15 mouse cellular contexts compared by ENCODE assay signal in genomic region chr3:88205563-88206491, GRCm38 (mm10). TPM values are rescaled to one million over a fixed set of nuclear protein-coding genes. Genes with fewer than 3 reads are reported as not detected.
DNase-seq lines count a peak whose midpoint lies in the region; ATAC-seq and TF ChIP-seq lines count a peak whose summit lies in the region.
"Had no signal": no experiment of that assay in that cellular context is flagged by ENCODE, and none has a peak within 500 bp of the region (broad histone marks: within the 10 kb centered on the region; RNA-seq: fewer than 3 reads in every experiment).

No protein-coding gene starts in this region.

- WGBS in forebrain, embryonic 13.5 days = 0% methylated on average over 8 of the region's 8 CpGs
- 1% methylated on average over 8 of the region's 8 CpGs for WGBS in midbrain, embryonic 12.5 days
- WGBS in intestine, postnatal 0 days = 6% methylated on average over 8 of the region's 8 CpGs

- peak overlapping the region; percentile 88 for H3K4me2 ChIP-seq in forebrain, embryonic 13.5 days
- H3K4me2 ChIP-seq in midbrain, embryonic 12.5 days (replicated peaks) = peak overlapping the region; percentile 60
- no peak overlapping the region for H3K4me2 ChIP-seq in intestine, postnatal 0 days (replicated peaks; ENCODE audit: low read depth)
- H3K4me2 ChIP-seq: intestine, embryonic 15.5 days; lung, embryonic 15.5 days; stomach, embryonic 15.5 days had no signal

- H3K27me3 ChIP-seq in forebrain, embryonic 13.5 days = no peaks in the 10 kb centered on the region; the same call in 1 of the 2 replicates
- H3K27me3 ChIP-seq in midbrain, embryonic 12.5 days = peaks cover 99% of the 10 kb centered on the region
- peaks cover 100% of the 10 kb centered on the region for H3K27me3 ChIP-seq in intestine, postnatal 0 days (replicated peaks; ENCODE audit: control insufficient read depth, insufficient read depth, low read length)

- peaks cover 14% of the 10 kb centered on the region for H3K36me3 ChIP-seq in forebrain, embryonic 13.5 days (ENCODE audit: poor library complexity, severe bottlenecking)
- H3K36me3 ChIP-seq in midbrain, embryonic 12.5 days = no peaks in the 10 kb centered on the region; the same call in 1 of the 2 replicates
- H3K36me3 ChIP-seq in intestine, postnatal 0 days (ENCODE audit: control insufficient read depth, insufficient read depth) = no peaks in the 10 kb centered on the region
- H3K36me3 ChIP-seq: intestine, embryonic 15.5 days; lung, embryonic 15.5 days; stomach, embryonic 15.5 days had no signal

- H3K9me3 ChIP-seq in forebrain, embryonic 13.5 days (replicated peaks) = no peaks in the 10 kb centered on the region
- no peaks in the 10 kb centered on the region for H3K9me3 ChIP-seq in midbrain, embryonic 12.5 days
- H3K9me3 ChIP-seq in intestine, postnatal 0 days (ENCODE audit: control insufficient read depth) = no peaks in the 10 kb centered on the region
- H3K9me3 ChIP-seq: intestine, embryonic 15.5 days; lung, embryonic 15.5 days; stomach, embryonic 15.5 days had no signal

- peak; percentile 50 for DNase-seq in cerebellum, adult 9-10 months
- no peak for DNase-seq in cerebellum, postnatal 36 days
- peak; percentile 60 for DNase-seq in Muller cell, postnatal 12 days (ENCODE audit: inconsistent ontology term)
- no peak for DNase-seq in heart, postnatal 4 days
- no peak for DNase-seq in urinary bladder, postnatal 4 days (ENCODE audit: low spot score in 2 of 2)
- DNase-seq: adrenal gland, postnatal 36 days; heart, adult 11 months had no signal

- no peak for TF ChIP-seq CTCF in intestine, postnatal 0 days (IDR thresholded peaks at IDR 0.05; ENCODE audit: low read depth)

- H3K27ac ChIP-seq in forebrain, embryonic 13.5 days = peak overlapping the region; percentile 100
- peak overlapping the region; percentile 96 for H3K27ac ChIP-seq in midbrain, embryonic 12.5 days (replicated peaks)
- H3K27ac ChIP-seq in intestine, postnatal 0 days (ENCODE audit: low read depth, low read length) = no peak overlapping the region
- H3K27ac ChIP-seq: intestine, embryonic 15.5 days; lung, embryonic 15.5 days; stomach, embryonic 15.5 days had no signal

- peak; percentile 75 for ATAC-seq in forebrain, embryonic 13.5 days
- peak; percentile 81 for ATAC-seq in midbrain, embryonic 12.5 days (ENCODE audit: low FRiP score, low read depth)
- no peak for ATAC-seq in intestine, postnatal 0 days
- ATAC-seq: intestine, embryonic 15.5 days; Patski had no signal

- H3K4me3 ChIP-seq in forebrain, embryonic 13.5 days = peak overlapping the region; percentile 96
- peak overlapping the region; percentile 55 for H3K4me3 ChIP-seq in midbrain, embryonic 12.5 days
- no peak overlapping the region for H3K4me3 ChIP-seq in intestine, postnatal 0 days (ENCODE audit: low read depth, low read length)
- H3K4me3 ChIP-seq: intestine, embryonic 15.5 days; lung, embryonic 15.5 days; stomach, embryonic 15.5 days had no signal

- H3K4me1 ChIP-seq in forebrain, embryonic 13.5 days = peaks cover 69% of the 10 kb centered on the region
- peaks cover 81% of the 10 kb centered on the region for H3K4me1 ChIP-seq in midbrain, embryonic 12.5 days
- H3K4me1 ChIP-seq in intestine, postnatal 0 days (replicated peaks; ENCODE audit: control insufficient read depth, insufficient read depth, low read length) = peaks cover 2% of the 10 kb centered on the region; the same call in 1 of the 2 replicates

- H3K9ac ChIP-seq in forebrain, embryonic 13.5 days = peak overlapping the region; percentile 100
- peak overlapping the region; percentile 75 for H3K9ac ChIP-seq in midbrain, embryonic 12.5 days (replicated peaks)
- H3K9ac ChIP-seq in intestine, postnatal 0 days (ENCODE audit: low read depth, low read length) = no peak overlapping the region
- H3K9ac ChIP-seq: intestine, embryonic 15.5 days; lung, embryonic 15.5 days; stomach, embryonic 15.5 days had no signal

RNA-seq across cellular contexts. Expression of gene Rhbg, which starts 48.7 kb away (rescaled TPM):
- polyA plus RNA-seq in forebrain, embryonic 13.5 days (2015; fragmentation: Nextera tagmentation; extraction: Ambion mirVana) = 0.18 and 0.26 TPM in 2 replicates
- polyA plus RNA-seq in midbrain, embryonic 12.5 days (2016; fragmentation: Nextera tagmentation; extraction: Ambion mirVana) = 0.26 TPM in 1 of 2 replicates, not detected in the other
- total RNA-seq in heart, postnatal 4 days (2021) = not detected
- polyA plus RNA-seq in intestine, postnatal 0 days (2015; fragmentation: Nextera tagmentation; extraction: Ambion mirVana) = 0.60 and 0.65 TPM in 2 replicates
- total RNA-seq: left cerebral cortex, postnatal 25 days had no signal
- polyA plus RNA-seq: Patski had no signal

Comparison
In these comparisons a context has a peak if more than half of its experiments do, and no peak if none do; other contexts are left out.
1. DNase-seq: peak in cerebellum, adult 9-10 months (single experiment) and Muller cell, postnatal 12 days (single experiment); none in cerebellum, postnatal 36 days (0 of 2), heart, postnatal 4 days (single experiment) and urinary bladder, postnatal 4 days (0 of 2).